Mouse (Mus musculus) cerebellum, postnatal 4 days (tissue): Measurements from ENCODE around the gene Ppfia2.

ENCODE experiments used
- DNase-seq, 2 experiments: peaks; one replicate each; pipeline ENCODE4 v3.0.0; 2022; ENCODE audit warnings: low spot score in 2 of 2, mixed read lengths in 1 of 2

The Ppfia2 gene

GRCm38 (mm10) chr10:106913032-106913431 lies 442.9 kb downstream of the Ppfia2 start:
- peak; percentile 14 to 30 for DNase-seq

- no peak for DNase-seq
These were observed 444.1 kb downstream of the Ppfia2 start for GRCm38 (mm10) chr10:106914275-106914674.

- DNase-seq: no peak
These were observed 444.7 kb downstream of the Ppfia2 start for GRCm38 (mm10) chr10:106914822-106915221.

- DNase-seq: no peak
These were observed 454.2 kb downstream of the Ppfia2 start for GRCm38 (mm10) chr10:106924334-106924733.

GRCm38 (mm10) chr10:106924798-106925197 lies 454.7 kb downstream of the Ppfia2 start:
- DNase-seq: no peak

- DNase-seq: no peak
These were observed 458.6 kb downstream of the Ppfia2 start for GRCm38 (mm10) chr10:106928576-106929332.

GRCm38 (mm10) chr10:106932571-106933073 lies 462.5 kb downstream of the Ppfia2 start:
- no peak for DNase-seq

GRCm38 (mm10) chr10:106936996-106937395 lies 466.9 kb downstream of the Ppfia2 start:
- no peak for DNase-seq

GRCm38 (mm10) chr10:106938851-106939250 lies 468.7 kb downstream of the Ppfia2 start:
- DNase-seq: no peak

- DNase-seq: no peak
These were observed 469.3 kb downstream of the Ppfia2 start for GRCm38 (mm10) chr10:106939441-106939840.

GRCm38 (mm10) chr10:106941380-106941779 lies 471.2 kb downstream of the Ppfia2 start:
- no peak for DNase-seq

GRCm38 (mm10) chr10:106959026-106959425 lies 488.9 kb downstream of the Ppfia2 start:
- DNase-seq: no peak

- DNase-seq: no peak
These were observed 505.3 kb downstream of the Ppfia2 start for GRCm38 (mm10) chr10:106975193-106976141.
